7 mouse cellular contexts compared by ENCODE assay signal in genomic region chr10:14660875-14661274, GRCm38 (mm10). TPM values are rescaled to one million over a fixed set of nuclear protein-coding genes. Genes with fewer than 3 reads are reported as not detected.
"Had no signal": no experiment of that assay in that cellular context is flagged by ENCODE, and none has a peak within 500 bp of the region (broad histone marks: within the 10 kb centered on the region; RNA-seq: fewer than 3 reads in every experiment).

No protein-coding gene starts in this region.

- DNase-seq: kidney, postnatal 25 days; lung, postnatal 14 days; right cerebral cortex, postnatal 14 days; thymus, postnatal 36 days had no signal

RNA-seq across cellular contexts. Expression of gene Gje1, which starts 57.1 kb away (rescaled TPM):
- total RNA-seq: layer of hippocampus, postnatal 25 days; left cerebral cortex, adult 2 months; left cerebral cortex, postnatal 25 days had no signal
